Mouse (Mus musculus): ENCODE measurements at regions not wholly inside any gene's neighbourhood (a gene's known extent, or its start where the extent isn't known, plus 50 kb on each side); places are given as distances from the start of the nearest gene placed in this dataset.

DNA sequence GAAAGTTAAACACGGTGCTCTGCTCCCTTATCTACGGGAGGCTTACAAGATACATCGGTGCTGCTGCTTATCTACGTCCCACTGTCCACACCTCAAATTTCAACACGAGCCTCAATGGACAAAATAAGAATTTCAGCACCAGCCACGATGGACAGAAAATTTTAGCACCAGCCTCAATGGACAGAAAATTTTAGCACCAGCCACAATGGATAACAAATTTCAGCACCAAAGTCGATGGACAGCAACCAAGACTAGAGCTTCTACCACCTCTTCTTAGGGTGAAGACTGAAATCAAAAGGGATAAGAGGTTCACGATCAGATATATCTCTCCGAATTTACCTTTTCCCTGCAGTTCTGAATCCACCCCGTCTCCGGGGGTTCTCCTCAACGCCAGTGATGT is 387.7 kb upstream of the Brinp3 start:
- WGBS: 90% methylated on average over 12 of the region's 12 CpGs
- Histone ChIP-seq H3K9me3 (ENCODE audit: control insufficient read depth, low read length) (0 out of 2 replicates have a peak, but pooled peaks cover 10% of the 10 kb centered on the region), H3K9ac (no peak overlapping the region), H3K27me3 (ENCODE audit: control insufficient read depth, insufficient read depth, low read length) (no peaks in the 10 kb centered on the region), H3K27ac (no peak overlapping the region), H3K36me3 (replicated peaks; ENCODE audit: control insufficient read depth, insufficient read depth) (no peaks in the 10 kb centered on the region), H3K4me3 (replicated peaks; ENCODE audit: low read length) (no peak overlapping the region), H3K4me1 (replicated peaks; ENCODE audit: control insufficient read depth, insufficient read depth, low read length) (no peaks in the 10 kb centered on the region), H3K4me2 (replicated peaks) (no peak overlapping the region)
- DNase-seq (ENCODE audit: low spot score): peak; percentile 37
- no peak for ATAC-seq (ENCODE audit: low FRiP score)

Measured in hindbrain, embryonic 14.5 days (tissue).